In the genomic region with DNA sequence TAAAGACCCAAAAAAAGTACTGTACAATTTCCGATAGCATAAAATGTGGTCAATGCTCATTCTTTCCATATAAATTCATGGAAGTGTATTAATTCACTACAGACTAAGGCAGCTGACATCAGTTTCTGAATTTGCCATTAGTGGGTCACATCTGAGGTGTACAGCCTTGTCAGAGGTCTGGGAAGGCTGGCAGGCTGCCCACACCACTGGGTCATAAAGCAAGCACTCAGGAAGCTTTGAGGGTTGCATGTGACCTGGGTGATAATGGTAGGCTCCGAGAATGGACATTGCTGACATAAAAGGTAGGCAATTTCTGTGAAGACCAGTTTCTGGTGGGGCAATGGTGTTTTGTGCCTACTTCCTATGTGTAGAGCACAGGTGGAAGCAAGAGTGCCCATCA, we compare ENCODE assay signal across 20 mouse cellular contexts. TPM values are rescaled to one million over a fixed set of nuclear protein-coding genes. Genes with fewer than 3 reads are reported as not detected.
DNase-seq lines count a peak whose midpoint lies in the region; ATAC-seq and TF ChIP-seq lines count a peak whose summit lies in the region.
"Had no signal": no experiment of that assay in that cellular context is flagged by ENCODE, and none has a peak within 500 bp of the region (broad histone marks: within the 10 kb centered on the region; RNA-seq: fewer than 3 reads in every experiment).

No protein-coding gene starts in this region.

- H3K4me3 ChIP-seq in gastrocnemius, adult 2 months: no peak overlapping the region
- no peak overlapping the region for H3K4me3 ChIP-seq in kidney, embryonic 15.5 days (replicated peaks)
- no peak overlapping the region for H3K4me3 ChIP-seq in kidney, postnatal 0 days (replicated peaks; ENCODE audit: low read depth, low read length)
- H3K4me3 ChIP-seq: embryonic facial prominence, embryonic 13.5 days; hindbrain, embryonic 10.5 days; limb, embryonic 13.5 days; liver, embryonic 13.5 days; lung, embryonic 15.5 days; midbrain, embryonic 12.5 days; neural tube, embryonic 12.5 days had no signal

- H3K4me2 ChIP-seq in kidney, embryonic 15.5 days: no peak overlapping the region
- H3K4me2 ChIP-seq in kidney, postnatal 0 days (ENCODE audit: low read length): no peak overlapping the region
- H3K4me2 ChIP-seq: embryonic facial prominence, embryonic 13.5 days; limb, embryonic 13.5 days; liver, embryonic 13.5 days; lung, embryonic 15.5 days; midbrain, embryonic 12.5 days; neural tube, embryonic 12.5 days had no signal

- peak overlapping the region; percentile 89 for H3K27ac ChIP-seq in gastrocnemius, adult 2 months
- no peak overlapping the region for H3K27ac ChIP-seq in kidney, embryonic 15.5 days
- H3K27ac ChIP-seq in kidney, postnatal 0 days: peak overlapping the region; percentile 75
- H3K27ac ChIP-seq: embryonic facial prominence, embryonic 13.5 days; hindbrain, embryonic 10.5 days; limb, embryonic 13.5 days; liver, embryonic 13.5 days; lung, embryonic 15.5 days; midbrain, embryonic 12.5 days; neural tube, embryonic 12.5 days had no signal

- no peak overlapping the region for H3K9ac ChIP-seq in kidney, embryonic 15.5 days
- H3K9ac ChIP-seq in kidney, postnatal 0 days (ENCODE audit: low read depth, low read length): no peak overlapping the region
- H3K9ac ChIP-seq: embryonic facial prominence, embryonic 13.5 days; limb, embryonic 13.5 days; liver, embryonic 13.5 days; lung, embryonic 15.5 days; midbrain, embryonic 12.5 days; neural tube, embryonic 12.5 days had no signal

- WGBS in kidney, embryonic 15.5 days: 60% methylated on average over 2 of the region's 2 CpGs
- WGBS in kidney, postnatal 0 days: 57% methylated on average over 2 of the region's 2 CpGs

- ATAC-seq in kidney, embryonic 15.5 days (replicated peaks; ENCODE audit: low FRiP score): no peak
- ATAC-seq in kidney, postnatal 0 days (replicated peaks; ENCODE audit: low FRiP score, low read depth): no peak
- ATAC-seq in erythroblast, adult 5-6 weeks (replicated peaks; ENCODE audit: low FRiP score, poor library complexity, severe bottlenecking): no peak
- ATAC-seq: forebrain, embryonic 16.5 days had no signal

- intact Hi-C loops in gastrocnemius, adult 2 months (cut with DNase I): loop anchor here (2.0 kb wide), 1 partner anchor 67 kb away; no protein-coding TSS in a partner anchor

- peaks cover 37% of the 10 kb centered on the region for H3K4me1 ChIP-seq in kidney, embryonic 15.5 days
- peaks cover 19% of the 10 kb centered on the region for H3K4me1 ChIP-seq in kidney, postnatal 0 days (replicated peaks; ENCODE audit: insufficient read depth, low read length)
- H3K4me1 ChIP-seq: liver, embryonic 13.5 days; lung, embryonic 15.5 days; neural tube, embryonic 12.5 days had no signal

- no peak for TF ChIP-seq CTCF in gastrocnemius, adult 2 months (IDR thresholded peaks at IDR 0.05)
- TF ChIP-seq CTCF in kidney, postnatal 0 days (IDR thresholded peaks at IDR 0.05; ENCODE audit: low read depth): no peak

- DNase-seq in gastrocnemius, adult 2 months: no peak
- DNase-seq in gastrocnemius, postnatal 25 days: no peak
- peak; percentile 62 for DNase-seq in kidney, adult 11 months
- DNase-seq in MN1 (ENCODE audit: low spot score): peak; percentile 55
- DNase-seq in kidney, postnatal 0 days (ENCODE audit: low spot score): no peak
- DNase-seq in layer of hippocampus, adult 9-11 months: no peak
- DNase-seq: B cell, adult 2 months; cerebellum, adult 11-12 months; liver, embryonic 13.5 days; thymus, postnatal 14 days had no signal

- H3K9me3 ChIP-seq in kidney, embryonic 15.5 days (replicated peaks): no peaks in the 10 kb centered on the region
- H3K9me3 ChIP-seq in kidney, postnatal 0 days (replicated peaks; ENCODE audit: low read length): no peaks in the 10 kb centered on the region
- H3K9me3 ChIP-seq: embryonic facial prominence, embryonic 13.5 days; hindbrain, embryonic 10.5 days; limb, embryonic 13.5 days; liver, embryonic 13.5 days; lung, embryonic 15.5 days; midbrain, embryonic 12.5 days; neural tube, embryonic 12.5 days had no signal

- H3K27me3 ChIP-seq in kidney, embryonic 15.5 days: no peaks in the 10 kb centered on the region
- H3K27me3 ChIP-seq in kidney, postnatal 0 days (ENCODE audit: insufficient read depth, low read length): no peaks in the 10 kb centered on the region
- H3K27me3 ChIP-seq: embryonic facial prominence, embryonic 13.5 days; limb, embryonic 13.5 days; liver, embryonic 13.5 days; lung, embryonic 15.5 days; midbrain, embryonic 12.5 days; neural tube, embryonic 12.5 days had no signal

- H3K36me3 ChIP-seq in kidney, embryonic 15.5 days: no peaks in the 10 kb centered on the region
- no peaks in the 10 kb centered on the region for H3K36me3 ChIP-seq in kidney, postnatal 0 days (ENCODE audit: insufficient read depth, low read length)
- H3K36me3 ChIP-seq: embryonic facial prominence, embryonic 13.5 days; hindbrain, embryonic 10.5 days; limb, embryonic 13.5 days; liver, embryonic 13.5 days; lung, embryonic 15.5 days; midbrain, embryonic 12.5 days; neural tube, embryonic 12.5 days had no signal

RNA-seq across cellular contexts. Expression of gene Angptl2, which starts 28.0 kb away (rescaled TPM):
- total RNA-seq in gastrocnemius, adult 2 months (2021): 10 to 100 TPM; 20.6 to 47.1 TPM
- 10 to 100 TPM; 64.2 to 68.7 TPM for total RNA-seq in gastrocnemius, postnatal 25 days (2021)
- polyA plus RNA-seq in kidney, embryonic 15.5 days (2015; fragmentation: Nextera tagmentation; extraction: Ambion mirVana): 35.0 and 40.9 TPM in 2 replicates
- polyA plus RNA-seq in kidney, postnatal 0 days (2015; fragmentation: Nextera tagmentation; extraction: Ambion mirVana): 36.9 and 41.1 TPM in 2 replicates
- total RNA-seq in erythroblast, adult 5-6 weeks (2015; ENCODE audit: low replicate concordance): 1.0 TPM in 1 of 2 replicates, not detected in the other
- 0.70 TPM in 1 of 2 replicates, not detected in the other for total RNA-seq in erythroblast, adult 5-6 weeks (2017; ENCODE audit: low replicate concordance)

RNA-seq across cellular contexts. Expression of gene Garnl3, which starts 56.4 kb away (rescaled TPM):
- total RNA-seq in gastrocnemius, adult 2 months (2021): under 1 TPM; 0.31 to 0.89 TPM
- 1 to 10 TPM in 1 of 2 experiments, under 1 TPM in 1; 0.49 to 1.7 TPM for total RNA-seq in gastrocnemius, postnatal 25 days (2021)
- 11.2 and 14.0 TPM in 2 replicates for polyA plus RNA-seq in kidney, embryonic 15.5 days (2015; fragmentation: Nextera tagmentation; extraction: Ambion mirVana)
- 6.6 and 6.9 TPM in 2 replicates for polyA plus RNA-seq in kidney, postnatal 0 days (2015; fragmentation: Nextera tagmentation; extraction: Ambion mirVana)
- not detected in 2 replicates for total RNA-seq in erythroblast, adult 5-6 weeks (2015; ENCODE audit: low replicate concordance)
- not detected in 2 replicates for total RNA-seq in erythroblast, adult 5-6 weeks (2017; ENCODE audit: low replicate concordance)
- total RNA-seq: megakaryocyte progenitor cell, adult 5-6 weeks had no signal

Comparison
In these comparisons a context has a peak if more than half of its experiments do, and no peak if none do; other contexts are left out.
1. DNase-seq: peak in kidney, adult 11 months (single experiment) and MN1 (single experiment); none in gastrocnemius, adult 2 months (single experiment), gastrocnemius, postnatal 25 days (single experiment), kidney, postnatal 0 days (single experiment) and layer of hippocampus, adult 9-11 months (single experiment).
2. RNA of gene Angptl2, which starts 28.0 kb away (total RNA-seq): 64.2 to 68.7 TPM in gastrocnemius, postnatal 25 days and 20.6 to 47.1 TPM in gastrocnemius, adult 2 months; 0.70 to 1.0 TPM in erythroblast, adult 5-6 weeks; every median in the first group is over 10 times any median in the second.